Mouse (Mus musculus) cerebellum, adult 2 months (tissue): Measurements from ENCODE around the gene Cckar.

Experiments
- CTCF ChIP-seq: fragments of 200-500 bp; IDR thresholded peaks from 2 replicates; pipeline ENCODE4 v1.5.1; 2011; ENCODE audit warnings: low read depth, mild to moderate bottlenecking, control low read depth, low read length, moderate library complexity, borderline replicate concordance; ENCODE audit not compliant: insufficient read depth
- POLR2A ChIP-seq: fragments of 200-500 bp; IDR thresholded peaks from 2 replicates; pipeline ENCODE4 v1.6.1; 2011; ENCODE audit warnings: low read length, control low read depth, borderline replicate concordance; ENCODE audit not compliant: insufficient read depth

DNA sequence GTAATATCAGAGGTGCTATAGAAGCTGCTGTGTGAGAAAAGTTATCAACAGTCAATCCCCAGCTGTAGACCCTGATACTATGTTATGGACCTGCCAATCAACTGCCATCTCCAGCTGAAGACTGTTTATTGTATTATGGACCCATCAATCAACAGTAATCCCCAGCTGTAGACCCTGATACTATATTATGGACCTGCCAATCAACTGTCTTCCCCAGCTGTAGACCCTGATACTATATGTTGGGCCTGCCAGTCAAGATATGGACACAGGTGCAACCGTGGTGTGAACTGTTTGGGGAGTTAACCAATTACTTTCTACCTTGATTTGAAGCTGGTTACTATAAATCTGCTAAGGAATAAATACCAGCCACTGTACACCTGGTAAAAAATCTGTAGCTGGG is 23.1 kb downstream of the Cckar start:
- no peak for TF ChIP-seq CTCF
- no peak for TF ChIP-seq POLR2A
